Mouse (Mus musculus) midbrain, embryonic 11.5 days (tissue): ENCODE measurements around the gene Fpgs. TPM values are rescaled to one million over a fixed set of nuclear protein-coding genes. Genes with fewer than 3 reads are reported as not detected.

Experiments
- ATAC-seq: fragments of 200-750 bp; cut with Nextera tagmentation; 2 replicates; pipeline ENCODE4 v1.8.0; 2017; ENCODE audit warnings: moderate TSS enrichment, moderate library complexity; ENCODE audit not compliant: low FRiP score
- DNase-seq: peaks from one replicate; pipeline ENCODE4 v3.0.0; 2015; ENCODE audit warnings: low spot score; ENCODE audit errors: missing footprints
- H3K27ac ChIP-seq: fragments of 300-500 bp; sonication (generic); 2 replicates; pipeline ENCODE4 v1.5.1; 2014; ENCODE audit warnings: low read depth, low read length
- H3K27me3 ChIP-seq: fragments of 300-500 bp; sonication (generic); 2 replicates; pipeline ENCODE4 v1.6.1; 2014; ENCODE audit warnings: mild to moderate bottlenecking, low read length, moderate library complexity, mixed read lengths; ENCODE audit not compliant: control insufficient read depth, insufficient read depth
- H3K36me3 ChIP-seq: fragments of 300-500 bp; sonication (generic); 2 replicates; pipeline ENCODE4 v1.6.1; 2014; ENCODE audit warnings: mild to moderate bottlenecking, low read length, moderate library complexity, mixed read lengths; ENCODE audit not compliant: control insufficient read depth, insufficient read depth
- H3K4me1 ChIP-seq: fragments of 300-500 bp; sonication (generic); 2 replicates; pipeline ENCODE4 v1.6.1; 2014; ENCODE audit warnings: low read length; ENCODE audit not compliant: control insufficient read depth, insufficient read depth
- H3K4me2 ChIP-seq: fragments of 300-500 bp; sonication (generic); 2 replicates; pipeline ENCODE4 v1.6.1; 2014; ENCODE audit warnings: mild to moderate bottlenecking, moderate library complexity
- H3K4me3 ChIP-seq: fragments of 300-500 bp; sonication (generic); 2 replicates; pipeline ENCODE4 v1.5.1; 2014; ENCODE audit warnings: low read depth, low read length
- H3K9ac ChIP-seq: fragments of 300-500 bp; sonication (generic); 2 replicates; pipeline ENCODE4 v1.6.1; 2014; ENCODE audit warnings: low read length
- H3K9me3 ChIP-seq: fragments of 300-500 bp; sonication (generic); 2 replicates; pipeline ENCODE4 v1.6.1; 2016; ENCODE audit warnings: low read length; ENCODE audit not compliant: control insufficient read depth
- WGBS: fragments of 180-500 bp; shearing (Covaris S2); extraction: QIAGEN DNeasy Blood & Tissue Kit; methylation state at CpG from one replicate; pipeline ENCODE4 v1.1.7; 2014; 5-methylcytosine and 5-hydroxymethylcytosine counted together
- polyA plus RNA-seq: library from polyadenylated mRNA; unstranded; fragments of >200 nt; fragmentation: Nextera tagmentation; extraction: Ambion mirVana; gene quantifications from 2 replicates; pipeline ENCODE4 v1.2.1, GENCODE M21; 2014

Gene Fpgs
- polyA plus RNA-seq, 1 experiment from 2014 or later: 13.9 TPM

DNA sequence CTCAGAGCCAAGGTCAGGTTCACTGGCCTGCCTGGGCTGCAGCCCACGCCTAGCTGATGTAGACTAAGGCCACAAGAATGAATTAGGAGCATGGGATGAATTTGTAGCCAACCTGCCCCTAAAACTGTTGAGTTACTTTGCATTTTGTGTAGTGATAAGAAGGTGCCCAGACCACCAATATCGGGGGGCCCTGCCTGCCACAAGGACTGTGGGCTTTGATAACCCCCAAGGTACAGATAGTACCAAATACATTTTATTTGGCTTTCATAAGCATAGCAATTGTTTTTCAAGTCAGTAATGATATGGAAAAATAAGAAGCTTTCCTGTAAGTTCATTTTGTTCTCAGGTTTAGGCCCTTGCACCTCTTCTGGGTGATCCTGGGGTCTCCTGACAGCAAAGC is 45.1 kb downstream of the Fpgs start:
- H3K4me1 ChIP-seq: no peaks in the 10 kb centered on the region
- WGBS: 80% methylated on average over 2 of the region's 2 CpGs

DNA sequence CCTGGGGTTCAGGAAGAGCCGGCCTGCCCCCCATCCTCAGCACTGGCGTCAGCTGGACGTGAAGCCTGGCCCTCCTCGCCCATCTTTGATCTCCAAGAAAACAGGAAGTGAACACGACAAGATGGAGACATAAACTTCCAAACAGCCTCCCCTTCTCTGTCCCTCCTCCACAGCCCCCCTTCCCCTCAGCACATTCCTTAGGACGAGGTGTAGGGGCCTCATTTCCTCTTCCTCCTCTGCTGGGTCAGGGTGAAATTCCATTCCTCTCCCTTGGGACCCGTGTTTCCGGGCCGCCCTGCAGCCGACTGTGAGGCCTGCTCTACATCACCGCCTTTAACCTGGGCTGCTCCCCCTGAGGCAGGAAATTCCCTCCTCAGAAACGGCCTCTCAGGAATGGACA is 48.1 kb downstream of the Fpgs start:
- 76% methylated on average over 12 of the region's 12 CpGs for WGBS

More for the DNA sequence above, 45.1 kb downstream of the Fpgs start:
- no peak overlapping the region for H3K4me2 ChIP-seq
- ATAC-seq (no peak), DNase-seq (no peak)
- no peaks in the 10 kb centered on the region for H3K36me3 ChIP-seq
- no peak overlapping the region for H3K4me3 ChIP-seq
- no peak overlapping the region for H3K27ac ChIP-seq
- no peaks in the 10 kb centered on the region for H3K9me3 ChIP-seq
- H3K9ac ChIP-seq: no peak overlapping the region
- H3K27me3 ChIP-seq: no peaks in the 10 kb centered on the region

DNA sequence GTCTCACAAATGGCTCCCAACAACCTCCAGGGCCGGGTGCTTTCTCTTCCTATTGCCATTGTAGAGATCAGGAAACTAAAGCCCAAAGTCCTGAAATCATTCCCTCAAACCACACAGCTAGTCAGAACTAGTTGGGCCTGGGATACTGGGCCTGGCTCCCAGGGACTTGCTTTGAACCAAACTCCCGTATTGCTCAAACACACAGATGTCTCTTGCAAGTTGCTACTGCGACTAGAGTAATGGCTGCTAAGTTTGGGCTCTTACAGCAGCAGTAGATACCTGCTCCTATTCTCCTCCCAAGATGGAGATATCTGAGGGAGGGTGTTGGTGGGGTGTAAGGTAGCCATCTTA is 48.6 kb downstream of the Fpgs start:
- Histone ChIP-seq H3K4me3 (no peak overlapping the region), H3K27me3 (no peaks in the 10 kb centered on the region), H3K9ac (no peak overlapping the region), H3K27ac (no peak overlapping the region), H3K4me1 (no peaks in the 10 kb centered on the region), H3K9me3 (no peaks in the 10 kb centered on the region), H3K4me2 (no peak overlapping the region), H3K36me3 (no peaks in the 10 kb centered on the region)
- ATAC-seq (no peak), DNase-seq (no peak)
- 86% methylated on average over 3 of the region's 3 CpGs for WGBS

More for the DNA sequence above, 48.1 kb downstream of the Fpgs start:
- Histone ChIP-seq H3K9me3 (no peaks in the 10 kb centered on the region), H3K4me3 (no peak overlapping the region), H3K4me2 (no peak overlapping the region), H3K27me3 (no peaks in the 10 kb centered on the region), H3K9ac (no peak overlapping the region), H3K36me3 (no peaks in the 10 kb centered on the region), H3K27ac (no peak overlapping the region), H3K4me1 (no peaks in the 10 kb centered on the region)
- no peak for ATAC-seq
- no peak for DNase-seq

DNA sequence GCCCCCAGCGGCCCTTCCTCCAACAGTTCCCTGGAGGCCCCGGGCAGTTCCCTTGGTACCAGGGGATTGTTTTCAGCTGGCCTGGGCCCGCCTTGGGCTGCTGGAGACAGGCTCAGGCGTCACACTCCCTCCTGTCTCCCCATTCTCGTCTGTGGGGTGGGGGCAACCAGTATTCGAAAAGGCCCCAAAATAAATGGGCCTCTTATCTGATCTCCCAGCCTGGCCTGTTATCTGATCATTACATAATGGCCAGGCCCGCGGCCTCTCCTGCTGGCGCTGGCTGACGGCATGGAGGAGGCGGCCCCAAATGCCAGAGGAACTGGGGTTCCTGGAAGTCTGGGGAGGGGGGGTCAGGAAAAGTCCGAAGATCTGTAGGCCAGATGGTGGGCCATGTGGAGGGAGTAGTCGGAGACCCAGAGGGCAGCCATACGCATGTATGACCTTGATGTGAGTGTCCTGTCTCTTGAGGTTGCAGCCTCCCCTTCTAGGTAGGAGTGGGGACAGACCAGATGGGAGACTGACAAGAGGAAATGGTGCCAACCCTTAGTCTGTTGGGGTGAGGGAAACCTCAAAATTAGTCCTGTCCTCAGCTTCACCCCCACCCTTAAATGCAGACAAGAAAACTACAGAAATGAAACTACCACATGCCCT is 49.1 kb downstream of the Fpgs start:
- no peak for DNase-seq
- H3K36me3 ChIP-seq: no peaks in the 10 kb centered on the region

DNA sequence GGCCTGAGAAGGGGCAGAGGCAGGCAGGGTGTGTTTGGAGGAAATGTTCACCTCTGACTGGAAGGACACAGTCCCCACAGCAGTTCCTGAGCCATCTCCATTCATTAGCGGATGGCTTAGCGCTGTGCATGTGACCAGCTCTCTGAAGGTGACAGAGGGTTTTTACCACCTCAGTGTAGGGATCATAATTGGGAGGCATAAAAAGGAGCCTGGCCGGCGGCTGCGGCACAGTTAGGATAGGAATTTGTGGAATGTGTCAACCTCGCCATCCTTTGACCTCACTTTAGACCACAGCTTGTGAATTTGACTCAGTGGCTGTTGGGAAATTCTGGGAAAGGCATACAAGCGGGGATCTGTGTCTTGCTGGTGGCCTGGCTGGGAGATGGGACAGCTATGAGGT is 50.2 kb downstream of the Fpgs start:
- DNase-seq (no peak), ATAC-seq (no peak)
- Histone ChIP-seq H3K4me3 (no peak overlapping the region), H3K27ac (no peak overlapping the region), H3K36me3 (no peaks in the 10 kb centered on the region), H3K9ac (no peak overlapping the region), H3K27me3 (no peaks in the 10 kb centered on the region), H3K9me3 (no peaks in the 10 kb centered on the region), H3K4me2 (no peak overlapping the region), H3K4me1 (no peaks in the 10 kb centered on the region)
- WGBS: 63% methylated on average over 7 of the region's 7 CpGs

More for the DNA sequence above, 49.1 kb downstream of the Fpgs start:
- no peak overlapping the region for H3K4me2 ChIP-seq
- 82% methylated on average over 14 of the region's 14 CpGs for WGBS
- no peak for ATAC-seq
- H3K9ac ChIP-seq: no peak overlapping the region
- H3K9me3 ChIP-seq: no peaks in the 10 kb centered on the region
- no peak overlapping the region for H3K27ac ChIP-seq
- no peaks in the 10 kb centered on the region for H3K4me1 ChIP-seq
- no peaks in the 10 kb centered on the region for H3K27me3 ChIP-seq
- H3K4me3 ChIP-seq: no peak overlapping the region

DNA sequence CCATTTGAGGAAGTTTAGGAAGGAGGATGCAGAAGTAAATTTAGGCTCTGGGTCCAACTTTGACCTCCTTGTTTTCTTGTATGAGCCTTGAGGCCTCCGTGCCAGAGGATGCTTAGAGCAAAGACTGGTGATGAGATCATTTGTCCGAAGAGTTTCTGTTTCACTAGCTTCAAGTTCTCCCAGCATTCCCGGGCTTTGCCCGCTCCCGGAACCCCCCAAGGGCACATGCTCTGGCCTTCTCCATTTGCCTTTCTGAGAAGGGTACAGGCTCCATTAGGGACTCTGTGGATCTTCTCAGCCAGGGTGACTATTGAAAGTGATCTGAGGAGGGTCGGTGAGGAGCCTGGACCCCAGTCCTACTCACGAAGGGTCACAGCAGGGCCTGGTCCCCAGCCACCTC is 56.6 kb downstream of the Fpgs start:
- no peaks in the 10 kb centered on the region for H3K4me1 ChIP-seq
- no peaks in the 10 kb centered on the region for H3K36me3 ChIP-seq
- H3K4me2 ChIP-seq: no peak overlapping the region
- WGBS: 92% methylated on average over 7 of the region's 7 CpGs
- ATAC-seq (no peak), DNase-seq (no peak)
- H3K9me3 ChIP-seq: no peaks in the 10 kb centered on the region
- no peaks in the 10 kb centered on the region for H3K27me3 ChIP-seq
- no peak overlapping the region for H3K4me3 ChIP-seq
- no peak overlapping the region for H3K27ac ChIP-seq
- H3K9ac ChIP-seq: no peak overlapping the region

DNA sequence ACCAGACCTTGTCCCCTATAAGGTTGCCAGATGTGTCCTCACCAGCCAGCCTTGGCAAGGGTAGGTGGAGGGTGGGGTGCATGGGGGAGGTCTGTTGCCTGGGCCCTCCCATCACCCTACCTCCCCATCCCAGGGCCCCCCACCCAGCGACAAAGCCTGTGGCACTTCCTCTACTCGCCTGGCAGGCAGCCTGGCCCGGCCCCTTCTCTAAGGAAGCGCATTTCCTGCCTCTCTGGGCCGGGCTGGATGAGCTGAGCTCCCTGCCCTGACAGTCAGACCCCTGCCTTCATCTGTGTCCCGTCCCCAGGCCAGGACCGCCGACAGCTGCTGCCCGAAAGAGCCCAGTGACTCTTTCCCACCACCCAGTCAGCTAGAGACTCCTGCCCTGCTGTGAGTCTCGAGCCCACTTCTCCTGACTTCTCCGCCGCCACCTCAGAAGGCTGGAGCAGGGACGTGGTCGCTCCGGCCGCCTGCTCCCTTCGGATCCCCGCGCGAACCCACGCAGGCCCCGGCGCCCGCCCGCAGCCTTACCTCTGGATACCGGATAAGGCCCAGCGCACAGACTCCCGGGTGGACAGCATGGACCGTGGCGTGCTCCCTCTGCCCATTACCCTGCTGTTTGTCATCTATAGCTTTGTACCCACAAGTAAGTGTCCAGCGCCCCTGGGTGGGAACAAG is 57.4 kb downstream of the Fpgs start, which contains the start of gene Eng:
Eng (plus strand) TSS at position 217 of the 678 bp plus-strand sequence.
- Histone ChIP-seq H3K27ac (no peak within 1 kb of the TSS), H3K9ac (peak within 1 kb of the TSS; percentile 31)

DNA sequence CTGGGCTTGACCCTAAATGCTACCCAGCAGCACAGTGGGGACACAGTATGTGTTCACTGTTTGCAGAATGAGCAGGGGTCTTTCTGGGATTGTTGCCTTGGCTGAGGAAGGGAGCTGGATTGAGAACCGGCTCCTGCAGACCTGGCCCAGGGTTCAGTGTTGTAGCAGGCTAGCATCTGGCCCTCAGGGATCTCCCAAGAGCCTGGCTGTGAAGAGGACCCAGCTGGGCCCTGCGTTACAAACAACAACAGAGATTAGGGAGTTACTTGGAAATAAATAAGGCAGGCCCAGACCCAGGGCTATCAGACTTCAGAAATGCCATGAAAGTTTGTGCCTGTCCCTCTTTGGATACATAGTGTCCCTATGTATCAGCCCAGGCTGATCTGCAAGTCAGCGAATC is 58.3 kb downstream of the Fpgs start:
- Histone ChIP-seq H3K36me3 (no peaks in the 10 kb centered on the region), H3K27ac (no peak overlapping the region), H3K4me1 (no peaks in the 10 kb centered on the region), H3K9me3 (no peaks in the 10 kb centered on the region), H3K4me3 (no peak overlapping the region), H3K4me2 (no peak overlapping the region), H3K27me3 (no peaks in the 10 kb centered on the region), H3K9ac (no peak overlapping the region)
- ATAC-seq (no peak), DNase-seq (no peak)
- 71% methylated on average over 3 of the region's 3 CpGs for WGBS

More for the DNA sequence above, 57.4 kb downstream of the Fpgs start, which contains the start of gene Eng:
- no peaks in the 10 kb centered on the region for H3K9me3 ChIP-seq
- no peaks in the 10 kb centered on the region for H3K36me3 ChIP-seq
- 58% methylated on average over 31 of the region's 31 CpGs for WGBS
- peak within 1 kb of the TSS; percentile 12; the same call in 1 of the 2 replicates for H3K4me3 ChIP-seq
- ATAC-seq (no peak), DNase-seq (no peak)
- H3K27me3 ChIP-seq: no peaks in the 10 kb centered on the region
- no peaks in the 10 kb centered on the region for H3K4me1 ChIP-seq
- H3K4me2 ChIP-seq: no peak within 1 kb of the TSS

DNA sequence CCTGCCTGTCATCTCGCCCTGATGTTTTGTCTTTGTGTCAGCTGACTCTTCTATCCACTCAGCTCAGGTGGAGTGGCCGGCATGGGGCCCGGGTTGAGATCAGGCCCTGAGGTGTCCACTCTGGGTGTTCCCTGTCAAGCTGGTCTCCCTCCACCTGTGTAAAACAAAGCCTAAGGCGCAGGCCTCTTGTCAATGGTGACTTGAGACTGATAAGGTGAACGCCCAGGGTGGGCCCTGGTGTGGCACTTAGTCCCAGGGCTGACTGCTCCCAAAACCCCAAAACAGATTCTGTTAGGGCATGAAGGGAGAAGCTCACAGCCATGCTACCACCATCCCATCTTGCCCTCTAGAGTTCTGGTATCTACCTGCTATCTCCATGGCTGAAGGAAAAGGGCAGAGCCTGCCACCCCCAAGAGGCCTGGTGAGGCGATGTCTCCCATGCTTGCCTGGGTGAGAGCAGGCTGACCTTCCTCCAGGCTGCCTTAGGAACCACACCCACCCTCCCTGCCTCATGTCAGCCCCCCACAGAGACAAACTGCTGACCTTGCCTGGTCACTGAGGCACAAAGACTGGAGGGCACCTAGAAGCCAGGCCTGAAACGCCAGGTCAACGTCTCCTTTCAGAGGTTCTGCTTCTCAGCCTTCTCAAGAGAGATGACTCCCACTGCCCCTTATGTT is 59.0 kb downstream of the Fpgs start:
- H3K4me3 ChIP-seq: no peak overlapping the region
- no peaks in the 10 kb centered on the region for H3K4me1 ChIP-seq
- H3K27ac ChIP-seq: no peak overlapping the region
- no peaks in the 10 kb centered on the region for H3K36me3 ChIP-seq
- no peaks in the 10 kb centered on the region for H3K27me3 ChIP-seq
- no peak overlapping the region for H3K9ac ChIP-seq
- DNase-seq: no peak
- ATAC-seq: no peak
- H3K9me3 ChIP-seq: no peaks in the 10 kb centered on the region
- 83% methylated on average over 8 of the region's 8 CpGs for WGBS
- H3K4me2 ChIP-seq: no peak overlapping the region
